Mouse (Mus musculus): ENCODE measurements at regions not wholly inside any gene's neighbourhood (a gene's known extent, or its start where the extent isn't known, plus 50 kb on each side); places are given as distances from the start of the nearest gene placed in this dataset.
A peak's percentile ranks its signal among the peaks of the same experiment; 100 is the strongest.

GRCm38 (mm10) chr13:43724161-43724560, 60.4 kb upstream of the Cd83 start:
- DNase-seq (ENCODE audit: low spot score) = no peak

DNA sequence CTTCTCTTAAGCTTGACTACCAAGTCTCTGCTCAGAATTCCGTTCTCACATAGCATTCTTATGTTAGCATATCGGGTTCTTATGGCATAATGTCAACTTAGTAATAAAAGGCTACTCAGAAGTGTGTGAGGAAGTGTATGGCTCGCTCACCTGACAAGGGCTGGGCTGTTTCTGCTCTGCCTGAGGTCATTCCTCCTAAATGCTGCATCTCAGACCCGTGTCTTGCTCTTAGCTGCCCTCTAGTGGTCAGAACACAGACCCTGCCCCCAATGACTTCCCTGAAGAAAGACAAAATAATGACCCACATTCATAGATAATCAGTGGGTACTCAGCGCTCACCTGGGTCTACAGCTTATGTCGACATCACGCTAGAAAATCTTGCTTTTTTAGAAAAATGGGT, 58.9 kb upstream of the Cd83 start:
- peak; percentile 86 for DNase-seq (ENCODE audit: low spot score)

DNA sequence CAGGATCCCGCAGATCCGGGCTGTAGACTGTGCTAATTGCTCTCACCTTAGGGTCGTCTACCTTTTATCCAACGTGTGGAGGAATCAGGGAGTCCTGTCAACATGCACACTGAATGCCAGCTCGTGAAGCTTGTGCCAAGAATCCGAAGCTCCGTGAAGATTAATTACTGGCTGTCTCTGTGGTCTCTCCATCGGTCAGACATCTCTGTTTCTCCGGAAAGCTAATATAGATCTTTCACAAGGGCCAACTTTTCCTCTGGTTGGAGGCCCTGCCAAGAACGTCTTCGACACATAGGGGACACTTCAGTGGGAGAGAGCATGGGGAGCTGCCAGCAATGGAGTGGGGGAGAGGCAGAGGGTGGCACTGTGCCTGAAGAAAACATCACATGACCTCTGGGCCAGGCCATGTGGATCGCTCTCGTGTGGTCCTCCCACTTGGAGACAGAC, 57.7 kb upstream of the Cd83 start:
- DNase-seq (ENCODE audit: low spot score) = no peak

DNA sequence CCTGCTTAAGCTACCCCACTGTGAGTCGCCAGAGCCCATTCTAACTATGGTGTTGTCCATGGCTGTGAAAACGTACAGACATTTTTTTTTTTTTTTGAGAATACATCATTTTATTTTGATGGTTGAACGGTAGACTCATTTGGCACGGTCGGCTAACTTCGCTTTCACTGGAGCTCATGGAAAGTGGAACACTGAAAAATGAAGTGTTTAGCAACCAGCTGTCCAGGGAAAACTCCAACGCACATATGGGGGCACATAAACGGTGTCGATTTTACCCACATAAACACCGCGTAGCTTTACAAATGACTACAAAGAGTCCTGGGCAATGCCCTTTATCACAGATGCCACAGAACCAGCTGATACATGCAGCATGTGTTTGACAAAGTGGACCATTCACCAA, 55.0 kb upstream of the Cd83 start:
- DNase-seq (ENCODE audit: low spot score) = no peak

DNA sequence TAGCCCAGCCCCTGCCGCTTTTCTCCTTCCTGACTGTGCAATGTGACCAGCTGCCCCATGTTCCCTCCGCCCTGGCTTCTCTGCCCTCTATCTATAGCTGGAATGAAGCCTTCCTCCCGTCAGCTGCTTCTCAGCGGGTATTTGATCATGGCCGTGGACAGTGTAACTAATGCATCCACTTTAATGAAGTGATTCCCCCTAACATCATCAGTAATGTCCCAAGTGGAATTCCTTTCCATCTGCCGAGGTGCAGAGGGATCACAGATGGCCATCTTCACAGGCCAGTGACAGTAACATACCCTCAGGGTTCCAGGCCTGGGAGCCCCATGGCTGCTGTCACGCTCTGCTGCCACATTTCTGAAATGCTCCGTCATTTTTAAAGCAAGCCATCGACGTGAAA, 51.5 kb upstream of the Cd83 start:
- peak; percentile 42 for DNase-seq (ENCODE audit: low spot score)

GRCm38 (mm10) chr13:43734641-43735040, 49.9 kb upstream of the Cd83 start:
- DNase-seq (ENCODE audit: low spot score) = no peak

Measured in retina, embryonic 14.5 days (tissue).